Mouse (Mus musculus) liver, postnatal 0 days (tissue): Measurements from ENCODE around the gene Zrsr2. TPM values are rescaled to one million over a fixed set of nuclear protein-coding genes. Genes with fewer than 3 reads are reported as not detected.

Experiments
- ATAC-seq: fragments of 200-750 bp; cut with Nextera tagmentation; 2 replicates; pipeline ENCODE4 v1.8.0; 2017; ENCODE audit warnings: mild to moderate bottlenecking, moderate library complexity
- DNase-seq: peaks from one replicate; pipeline ENCODE4 v3.0.0-alpha.2; 2016
- H3K27ac ChIP-seq: fragments of 300-500 bp; sonication (generic); 2 replicates; pipeline ENCODE4 v1.5.1; 2014; ENCODE audit warnings: antibody characterized with exemption, moderate library complexity, mild to moderate bottlenecking, low read depth
- H3K27me3 ChIP-seq: fragments of 300-500 bp; sonication (generic); 2 replicates; pipeline ENCODE4 v1.6.1; 2014; ENCODE audit warnings: low read length, control low read depth, mixed read lengths; ENCODE audit not compliant: insufficient read depth
- H3K36me3 ChIP-seq: fragments of 300-500 bp; sonication (generic); replicated peaks from 2 replicates; pipeline ENCODE4 v1.6.1; 2014; ENCODE audit warnings: mild to moderate bottlenecking, control low read depth, low read length, moderate library complexity, mixed read lengths; ENCODE audit not compliant: insufficient read depth
- H3K4me1 ChIP-seq: fragments of 300-500 bp; sonication (generic); 2 replicates; pipeline ENCODE4 v1.6.1; 2014; ENCODE audit warnings: antibody characterized with exemption, mild to moderate bottlenecking, control low read depth; ENCODE audit not compliant: insufficient read depth
- H3K4me2 ChIP-seq: fragments of 300-500 bp; sonication (generic); 2 replicates; pipeline ENCODE4 v1.6.1; 2014; ENCODE audit warnings: low read depth, mild to moderate bottlenecking, low read length, moderate library complexity, mixed read lengths
- H3K4me3 ChIP-seq: fragments of 300-500 bp; sonication (generic); 2 replicates; pipeline ENCODE4 v1.5.1; 2014; ENCODE audit warnings: low read depth, low read length
- H3K9ac ChIP-seq: fragments of 300-500 bp; sonication (generic); replicated peaks from 2 replicates; pipeline ENCODE4 v1.6.1; 2014; ENCODE audit warnings: mild to moderate bottlenecking, moderate library complexity
- H3K9me3 ChIP-seq: fragments of 300-500 bp; sonication (generic); 2 replicates; pipeline ENCODE4 v1.6.1; 2016; ENCODE audit warnings: mild to moderate bottlenecking, control low read depth, low read length, mixed read lengths
- CTCF ChIP-seq: sonication (generic); IDR thresholded peaks from 2 replicates; pipeline ENCODE4 v1.5.1; 2016; ENCODE audit warnings: antibody characterized with exemption, low read depth
- EP300 ChIP-seq: IDR thresholded peaks from 2 replicates; pipeline ENCODE4 v1.6.1; 2016; ENCODE audit warnings: antibody characterized with exemption, low read depth, mild to moderate bottlenecking
- WGBS: fragments of 180-500 bp; shearing (Covaris S2); extraction: QIAGEN DNeasy Blood & Tissue Kit; methylation state at CpG from one replicate; pipeline ENCODE4 v1.1.7; 2014; ENCODE audit not compliant: insufficient replicate concordance; 5-methylcytosine and 5-hydroxymethylcytosine counted together
- polyA plus RNA-seq: library from polyadenylated mRNA; unstranded; fragments of >200 nt; fragmentation: Nextera tagmentation; extraction: Ambion mirVana; gene quantifications from 2 replicates; pipeline ENCODE4 v1.2.1, GENCODE M21; 2015

Zrsr2 gene
- polyA plus RNA-seq, 1 experiment from 2014 or later: 19.3 TPM

GRCm38 (mm10) chrX:163934731-163935130 is 23.7 kb downstream of the Zrsr2 start:
- 84% methylated on average over 8 of the region's 8 CpGs for WGBS
- no peak overlapping the region for H3K4me2 ChIP-seq
- no peak overlapping the region for H3K4me3 ChIP-seq
- H3K36me3 ChIP-seq: peaks cover 10% of the 10 kb centered on the region; the same call in 1 of the 2 replicates
- H3K9me3 ChIP-seq: no peaks in the 10 kb centered on the region
- no peaks in the 10 kb centered on the region for H3K27me3 ChIP-seq
- no peak overlapping the region for H3K27ac ChIP-seq
- ATAC-seq (no peak), DNase-seq (no peak)
- H3K9ac ChIP-seq: no peak overlapping the region
- TF ChIP-seq EP300: no peak
- no peak for TF ChIP-seq CTCF
- H3K4me1 ChIP-seq: no peaks in the 10 kb centered on the region

GRCm38 (mm10) chrX:163929550-163929949 is 28.9 kb downstream of the Zrsr2 start:
- TF ChIP-seq EP300 (no peak), CTCF (no peak)
- ATAC-seq (no peak), DNase-seq (no peak)
- Histone ChIP-seq H3K4me2 (no peak overlapping the region), H3K4me1 (no peaks in the 10 kb centered on the region), H3K9ac (no peak overlapping the region), H3K36me3 (no peaks in the 10 kb centered on the region), H3K27me3 (no peaks in the 10 kb centered on the region), H3K4me3 (no peak overlapping the region), H3K27ac (no peak overlapping the region), H3K9me3 (no peaks in the 10 kb centered on the region)

- H3K4me2 ChIP-seq: no peak overlapping the region
- H3K4me3 ChIP-seq: no peak overlapping the region
- no peaks in the 10 kb centered on the region for H3K4me1 ChIP-seq
- H3K27me3 ChIP-seq: peaks cover 12% of the 10 kb centered on the region; the same call in 1 of the 2 replicates
- H3K27ac ChIP-seq: no peak overlapping the region
- H3K9me3 ChIP-seq: no peaks in the 10 kb centered on the region
- ATAC-seq: no peak
- no peak overlapping the region for H3K9ac ChIP-seq
- no peaks in the 10 kb centered on the region for H3K36me3 ChIP-seq
- peak; percentile 64 for TF ChIP-seq CTCF
- no peak for TF ChIP-seq EP300
- peak; percentile 20 for DNase-seq
Measured at GRCm38 (mm10) chrX:163912791-163913190, 45.7 kb downstream of the Zrsr2 start.

- Histone ChIP-seq H3K4me1 (no peaks in the 10 kb centered on the region), H3K9ac (peak overlapping the region; percentile 64), H3K27ac (peak overlapping the region; percentile 67), H3K4me2 (peak overlapping the region; percentile 86), H3K9me3 (no peaks in the 10 kb centered on the region), H3K4me3 (peak overlapping the region; percentile 69), H3K36me3 (no peaks in the 10 kb centered on the region), H3K27me3 (peaks cover 12% of the 10 kb centered on the region; the same call in 1 of the 2 replicates)
- DNase-seq (no peak), ATAC-seq (no peak; the same call in 1 of the 2 replicates)
- TF ChIP-seq EP300: no peak
- TF ChIP-seq CTCF: peak; percentile 22; the same call in 1 of the 2 replicates
- WGBS: 19% methylated on average over 16 of the region's 34 CpGs
Measured at GRCm38 (mm10) chrX:163909381-163909780, 49.1 kb downstream of the Zrsr2 start.

GRCm38 (mm10) chrX:163908337-163909250 is 49.9 kb downstream of the Zrsr2 start, which contains the start of gene Ap1s2:
Gene Ap1s2, plus strand, starts transcription at chrX:163909017.
- peak within 1 kb of the TSS; percentile 86 for H3K4me2 ChIP-seq
- no peaks in the 10 kb centered on the region for H3K4me1 ChIP-seq
- peak within 1 kb of the TSS; percentile 75 for H3K27ac ChIP-seq
- DNase-seq (peak; percentile 93), ATAC-seq (peak; percentile 99)
- TF ChIP-seq CTCF (peak; percentile 55), EP300 (no peak)
- H3K9ac ChIP-seq: peak within 1 kb of the TSS; percentile 69
- 12% methylated on average over 57 of the region's 80 CpGs for WGBS
- H3K9me3 ChIP-seq: no peaks in the 10 kb centered on the region
- H3K27me3 ChIP-seq: peaks cover 12% of the 10 kb centered on the region; the same call in 1 of the 2 replicates
- H3K4me3 ChIP-seq: peak within 1 kb of the TSS; percentile 69
- no peaks in the 10 kb centered on the region for H3K36me3 ChIP-seq

- 27% methylated on average over 8 of the region's 8 CpGs for WGBS
- Histone ChIP-seq H3K4me1 (no peaks in the 10 kb centered on the region), H3K27me3 (peaks cover 12% of the 10 kb centered on the region; the same call in 1 of the 2 replicates), H3K4me3 (peak overlapping the region; percentile 69), H3K27ac (peak overlapping the region; percentile 75), H3K9ac (peak overlapping the region; percentile 69), H3K4me2 (peak overlapping the region; percentile 86), H3K36me3 (no peaks in the 10 kb centered on the region), H3K9me3 (no peaks in the 10 kb centered on the region)
- ATAC-seq: no peak
- TF ChIP-seq EP300 (no peak), CTCF (no peak)
- DNase-seq: no peak
Measured at GRCm38 (mm10) chrX:163908003-163908336, 50.5 kb downstream of the Zrsr2 start.
